Mouse (Mus musculus): ENCODE measurements around the gene Cps1. TPM values are rescaled to one million over a fixed set of nuclear protein-coding genes. Genes with fewer than 3 reads are reported as not detected.

Gene Cps1
- total RNA-seq (2014; fragmentation: Nextera tagmentation) (not detected in 2 replicates), total RNA-seq (2017) (not detected in 2 replicates)

- ATAC-seq (replicated peaks; ENCODE audit: poor library complexity, severe bottlenecking): no peak
These were observed at the start of gene Cps1 for GRCm38 (mm10) chr1:67122797-67123196. Cps1 (plus strand) TSS chr1:67123026.

DNA sequence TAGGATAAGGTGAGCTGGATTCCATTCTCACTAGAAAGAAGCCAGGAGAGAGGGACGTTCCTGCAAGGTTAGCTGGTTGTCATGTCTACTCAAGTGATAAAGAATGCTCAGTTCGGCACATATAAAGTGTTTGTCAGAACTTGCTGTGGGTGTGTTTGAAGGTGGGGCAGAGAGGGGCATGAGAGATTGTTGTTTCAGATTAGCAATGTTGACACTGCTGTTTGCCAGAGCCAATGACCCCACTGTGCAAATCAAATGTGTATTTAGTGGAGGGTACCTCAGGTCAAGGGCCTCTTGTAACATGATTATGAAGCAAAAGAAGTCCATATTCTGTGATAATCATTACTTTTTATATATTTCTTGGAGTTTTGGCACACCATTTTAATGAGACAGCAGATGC lies 45.1 kb upstream of the Cps1 start:
- ATAC-seq (replicated peaks; ENCODE audit: poor library complexity, severe bottlenecking): no peak

- no peak for ATAC-seq (replicated peaks; ENCODE audit: poor library complexity, severe bottlenecking)
These were observed 44.2 kb upstream of the Cps1 start for GRCm38 (mm10) chr1:67078666-67079065.

- ATAC-seq (replicated peaks; ENCODE audit: poor library complexity, severe bottlenecking): no peak
These were observed 43.7 kb upstream of the Cps1 start for GRCm38 (mm10) chr1:67079146-67079545.

DNA sequence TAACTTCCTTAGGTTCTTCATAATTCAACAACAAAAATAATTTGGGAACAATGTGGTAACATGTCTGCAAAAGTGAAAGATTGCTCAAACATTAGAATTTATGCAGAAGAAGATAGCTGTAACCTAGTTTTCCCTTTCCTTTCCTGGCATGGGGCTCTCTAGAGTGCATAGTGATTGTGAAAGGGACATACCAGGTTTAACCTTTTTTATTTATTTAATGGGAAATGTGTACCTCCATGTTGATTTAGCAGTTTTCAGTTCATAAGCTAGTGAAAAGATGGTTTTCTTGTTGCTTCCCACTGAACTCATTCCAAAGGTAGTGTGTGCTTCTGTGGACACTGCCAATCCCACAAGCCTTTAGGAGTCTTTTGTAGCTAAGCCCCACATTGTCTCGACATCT lies 30.4 kb upstream of the Cps1 start:
- ATAC-seq (replicated peaks; ENCODE audit: poor library complexity, severe bottlenecking): no peak

- ATAC-seq (replicated peaks; ENCODE audit: poor library complexity, severe bottlenecking): no peak
These were observed 23.6 kb upstream of the Cps1 start for GRCm38 (mm10) chr1:67099215-67099614.

GRCm38 (mm10) chr1:67103476-67104248 lies 19.2 kb upstream of the Cps1 start:
- ATAC-seq (replicated peaks; ENCODE audit: poor library complexity, severe bottlenecking): no peak

GRCm38 (mm10) chr1:67111621-67112298 lies 11.1 kb upstream of the Cps1 start:
- no peak for ATAC-seq (replicated peaks; ENCODE audit: poor library complexity, severe bottlenecking)

GRCm38 (mm10) chr1:67113343-67114030 lies 9.3 kb upstream of the Cps1 start:
- ATAC-seq (replicated peaks; ENCODE audit: poor library complexity, severe bottlenecking): no peak

DNA sequence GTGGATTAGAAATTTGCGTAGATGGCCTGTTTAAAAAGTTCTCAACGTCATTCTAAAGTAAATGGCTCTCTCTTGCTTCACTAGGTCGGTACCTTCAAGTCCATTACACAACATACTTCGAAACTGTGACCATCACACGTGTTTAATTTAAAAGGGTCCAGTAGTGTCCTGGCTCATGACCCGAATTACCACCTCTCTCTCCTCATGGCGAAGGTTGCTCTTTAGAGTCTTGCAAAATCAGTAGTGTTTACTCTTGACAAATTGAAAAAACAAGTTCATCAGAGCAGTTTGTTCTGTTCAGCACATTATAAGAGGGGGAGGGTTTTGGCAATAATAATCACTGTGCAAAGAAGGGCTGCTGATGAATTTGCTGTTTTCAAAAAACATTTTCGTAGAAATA lies 6.3 kb upstream of the Cps1 start:
- no peak for ATAC-seq (replicated peaks; ENCODE audit: poor library complexity, severe bottlenecking)

GRCm38 (mm10) chr1:67117778-67118177 lies 5.0 kb upstream of the Cps1 start:
- no peak for ATAC-seq (replicated peaks; ENCODE audit: poor library complexity, severe bottlenecking)

- ATAC-seq (replicated peaks; ENCODE audit: poor library complexity, severe bottlenecking): no peak
These were observed 2.6 kb downstream of the Cps1 start for GRCm38 (mm10) chr1:67125433-67125832.

DNA sequence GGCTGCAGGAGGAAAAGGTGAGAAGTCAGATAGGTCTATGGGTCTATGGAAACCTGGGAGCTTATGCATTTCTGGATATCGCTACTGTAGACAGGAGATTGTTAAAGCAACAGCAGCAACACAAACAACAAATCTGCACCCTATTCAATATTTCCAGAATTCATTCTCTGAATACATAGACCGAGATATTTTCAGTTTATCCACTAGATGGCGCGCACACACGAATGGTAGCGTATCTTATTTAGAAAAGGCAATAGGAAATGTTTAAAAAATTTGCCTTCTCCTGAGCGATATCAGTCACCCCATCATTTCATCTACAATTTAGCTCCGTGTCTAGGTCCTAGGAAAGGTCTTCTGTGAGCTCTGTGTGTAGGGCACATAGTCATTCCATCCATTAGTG lies 21.1 kb downstream of the Cps1 start:
- ATAC-seq (replicated peaks; ENCODE audit: poor library complexity, severe bottlenecking): no peak; the same call in 1 of the 2 replicates

- no peak for ATAC-seq (replicated peaks; ENCODE audit: poor library complexity, severe bottlenecking)
These were observed 28.4 kb downstream of the Cps1 start for GRCm38 (mm10) chr1:67151246-67151645.

GRCm38 (mm10) chr1:67167283-67167682 lies 44.5 kb downstream of the Cps1 start:
- no peak for ATAC-seq (replicated peaks; ENCODE audit: poor library complexity, severe bottlenecking)

DNA sequence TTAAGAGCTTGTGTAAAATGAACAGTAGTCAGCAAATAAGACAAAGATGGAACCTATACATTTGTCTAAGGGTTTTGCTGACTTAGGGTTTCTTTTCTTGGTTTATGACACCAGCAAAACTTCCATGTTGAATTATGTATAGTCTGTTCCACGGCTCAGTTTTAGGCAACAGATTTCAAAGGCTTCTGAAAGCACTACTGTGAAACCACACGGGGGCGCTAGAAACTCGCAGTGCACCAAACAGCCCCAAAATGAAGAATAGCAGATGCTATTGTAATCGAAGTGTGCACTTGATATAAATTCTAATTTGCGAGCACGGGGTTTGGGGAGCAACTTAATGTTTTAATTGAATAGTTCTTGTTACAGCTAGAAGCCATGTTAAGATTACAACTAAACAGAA lies 58.3 kb downstream of the Cps1 start:
- peak; percentile 56; the same call in 1 of the 2 replicates for ATAC-seq (replicated peaks; ENCODE audit: poor library complexity, severe bottlenecking)

DNA sequence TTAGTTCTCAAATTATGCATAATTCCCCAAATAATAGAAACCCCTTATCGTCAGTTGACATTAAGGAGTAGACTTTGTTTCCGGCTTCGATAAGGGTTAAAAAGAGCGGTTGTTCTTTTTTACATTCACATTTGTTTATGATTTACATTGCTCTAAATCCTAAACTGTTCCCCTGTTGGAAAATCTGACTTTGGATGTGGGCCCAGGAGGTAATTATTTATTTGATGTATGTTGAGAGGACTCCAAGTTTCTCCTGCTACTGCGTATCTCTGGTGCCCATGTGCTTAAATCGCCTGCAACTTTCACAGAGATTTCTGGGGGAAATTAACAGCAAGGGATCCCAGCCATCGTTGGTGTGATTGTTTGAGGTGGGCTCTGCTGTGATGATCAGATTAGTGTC lies 59.4 kb downstream of the Cps1 start:
- no peak for ATAC-seq (replicated peaks; ENCODE audit: poor library complexity, severe bottlenecking)

DNA sequence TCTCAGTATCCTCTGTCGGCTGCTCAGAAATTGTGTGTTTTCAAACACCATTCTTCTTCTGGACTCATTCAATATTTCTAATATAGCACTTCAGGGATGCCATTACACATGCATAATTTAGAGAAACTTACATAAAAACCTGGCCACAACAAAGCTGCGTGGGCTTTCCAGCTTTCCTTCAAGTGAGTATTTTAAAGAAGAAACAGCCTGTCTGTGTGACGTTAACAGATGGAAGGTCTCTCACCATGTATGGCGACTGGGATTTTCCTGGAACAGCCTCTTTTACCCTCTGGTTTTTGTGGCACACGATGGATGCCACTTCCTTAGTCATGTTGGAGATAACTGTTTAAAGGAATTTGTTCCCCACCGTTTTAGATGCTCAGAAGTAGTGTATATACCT lies 60.7 kb downstream of the Cps1 start:
- ATAC-seq (replicated peaks; ENCODE audit: poor library complexity, severe bottlenecking): no peak

DNA sequence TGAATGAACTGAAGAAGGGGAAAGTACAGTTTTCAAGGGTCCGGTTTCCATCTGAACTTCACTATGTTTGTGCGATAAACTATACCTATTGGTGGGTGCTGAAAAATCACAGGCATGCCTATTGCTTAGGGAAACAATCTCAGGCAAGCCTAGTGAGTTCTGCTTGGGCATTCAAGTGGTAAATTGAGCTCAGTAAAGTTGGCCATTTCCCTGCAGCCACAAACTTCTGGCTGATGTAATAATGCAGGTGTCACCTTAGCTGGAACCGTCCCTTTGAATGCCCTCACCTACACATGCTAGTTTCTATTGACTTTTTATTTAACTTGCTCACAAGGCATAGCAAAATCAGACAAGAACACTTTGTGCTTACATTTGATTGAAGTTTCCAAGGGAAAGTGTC lies 61.3 kb downstream of the Cps1 start:
- ATAC-seq (replicated peaks; ENCODE audit: poor library complexity, severe bottlenecking): no peak

DNA sequence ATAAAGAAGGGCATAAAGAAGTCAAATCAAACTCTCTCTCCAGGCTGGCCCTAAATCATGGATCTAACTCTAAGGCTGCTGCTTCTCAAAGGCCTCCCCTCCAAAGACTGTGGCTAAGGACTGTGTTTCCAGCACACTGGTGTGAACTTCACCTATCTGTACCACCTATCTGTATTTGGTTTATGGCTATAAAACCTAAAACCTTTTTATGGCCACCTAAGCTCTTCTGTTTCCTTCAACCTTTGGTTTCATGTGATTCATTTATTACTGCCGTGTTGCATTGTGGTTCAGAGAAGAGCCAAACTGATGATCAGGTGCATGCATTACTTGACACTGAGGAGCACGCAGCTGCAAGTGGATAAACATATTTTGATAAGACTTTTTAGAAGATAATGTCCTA lies 74.5 kb downstream of the Cps1 start:
- ATAC-seq (replicated peaks; ENCODE audit: poor library complexity, severe bottlenecking): no peak

DNA sequence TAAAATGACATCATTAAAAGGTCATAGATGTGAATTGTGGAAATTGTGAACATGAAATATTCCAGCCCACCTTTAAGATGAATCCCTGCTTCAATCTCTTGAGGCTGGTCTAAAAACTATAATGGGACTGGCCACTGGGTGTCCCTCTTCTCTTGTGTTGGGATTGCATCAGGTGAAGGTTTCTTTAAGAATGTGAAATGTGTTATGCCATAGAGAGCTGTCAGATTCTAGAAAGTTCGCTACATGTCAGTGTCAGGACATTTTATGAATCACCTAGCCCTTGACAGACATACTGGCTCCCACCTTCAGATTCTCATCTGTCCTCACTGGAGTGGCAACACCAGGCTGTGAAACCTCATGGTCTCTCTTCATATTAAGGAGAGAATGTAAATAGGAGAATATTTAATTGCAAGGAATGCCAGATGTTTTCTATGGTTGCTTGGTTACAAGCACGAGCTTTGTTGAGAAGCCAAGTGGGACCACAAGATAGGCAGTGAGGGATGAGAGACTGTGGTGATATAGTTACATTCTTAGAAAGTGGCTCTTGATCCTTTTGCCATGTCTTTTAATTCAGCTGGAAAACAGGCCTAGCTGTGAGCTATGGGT lies 95.6 kb downstream of the Cps1 start:
- no peak for ATAC-seq (replicated peaks; ENCODE audit: poor library complexity, severe bottlenecking)
